Mouse (Mus musculus): ENCODE data around the gene Vamp2. TPM values are rescaled to one million over a fixed set of nuclear protein-coding genes. Genes with fewer than 3 reads are reported as not detected.

Gene Vamp2
- polyA plus RNA-seq, 1 experiment from 2014 or later = 50.6 TPM

DNA sequence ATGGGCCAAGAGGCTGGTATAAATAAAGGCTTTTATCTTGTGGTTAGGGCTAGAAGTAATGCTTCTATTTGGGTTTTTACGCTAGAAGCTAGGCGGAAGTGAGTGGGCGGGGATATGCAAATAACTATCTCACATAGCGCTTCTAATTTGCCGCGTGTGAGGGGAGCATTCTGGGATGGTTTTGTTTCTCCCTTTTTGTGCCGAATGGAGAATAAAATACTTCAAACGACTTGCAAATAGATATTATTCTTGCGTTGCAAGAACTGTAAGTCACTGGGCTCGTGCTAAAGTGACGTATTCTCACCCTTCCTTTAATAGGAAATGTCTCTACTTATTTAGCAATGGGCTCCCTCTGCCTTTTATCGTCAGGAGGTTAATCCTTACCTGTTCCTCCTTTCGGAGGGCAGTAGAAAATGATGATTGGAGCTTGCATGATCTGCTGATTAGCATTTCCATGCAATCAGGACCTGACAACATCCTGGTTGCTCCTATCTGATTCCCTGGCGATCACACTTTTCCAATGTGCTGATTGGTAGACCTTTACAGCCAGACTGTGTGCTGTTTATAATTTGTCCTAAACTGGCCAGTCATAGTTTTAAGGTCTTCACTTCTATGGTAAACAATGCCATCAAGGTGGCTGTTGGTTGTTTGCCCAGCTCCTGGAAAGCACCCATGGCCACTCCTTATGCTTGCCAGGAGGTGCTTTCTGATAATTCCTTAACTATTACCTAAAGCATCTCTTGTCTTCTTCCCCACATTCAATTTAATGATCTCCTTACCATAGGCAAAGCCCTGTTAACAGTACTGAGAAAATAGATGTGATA is 15.0 kb upstream of the Vamp2 start:
- Histone ChIP-seq H3K4me1 (ENCODE audit: insufficient read depth, low read depth, low read length) (peaks cover 12% of the 10 kb centered on the region), H3K27me3 (replicated peaks; ENCODE audit: insufficient read depth, low read length) (no peaks in the 10 kb centered on the region), H3K9ac (replicated peaks; ENCODE audit: low read depth) (peak overlapping the region; percentile 66), H3K9me3 (ENCODE audit: low read length) (no peaks in the 10 kb centered on the region), H3K4me3 (ENCODE audit: low read depth, low read length) (peak overlapping the region; percentile 19), H3K4me2 (replicated peaks; ENCODE audit: low read depth, low read length) (peak overlapping the region; percentile 36), H3K27ac (ENCODE audit: low read length) (peak overlapping the region; percentile 92), H3K36me3 (ENCODE audit: insufficient read depth, low read length) (no peaks in the 10 kb centered on the region)
- ATAC-seq (peak; percentile 67), DNase-seq (ENCODE audit: low spot score) (peak; percentile 95)
- peak; percentile 87 for TF ChIP-seq EP300 (IDR thresholded peaks at IDR 0.05)
- TF ChIP-seq CTCF (IDR thresholded peaks at IDR 0.05) = peak; percentile 35
- 0% methylated on average over 14 of the region's 14 CpGs for WGBS

DNA sequence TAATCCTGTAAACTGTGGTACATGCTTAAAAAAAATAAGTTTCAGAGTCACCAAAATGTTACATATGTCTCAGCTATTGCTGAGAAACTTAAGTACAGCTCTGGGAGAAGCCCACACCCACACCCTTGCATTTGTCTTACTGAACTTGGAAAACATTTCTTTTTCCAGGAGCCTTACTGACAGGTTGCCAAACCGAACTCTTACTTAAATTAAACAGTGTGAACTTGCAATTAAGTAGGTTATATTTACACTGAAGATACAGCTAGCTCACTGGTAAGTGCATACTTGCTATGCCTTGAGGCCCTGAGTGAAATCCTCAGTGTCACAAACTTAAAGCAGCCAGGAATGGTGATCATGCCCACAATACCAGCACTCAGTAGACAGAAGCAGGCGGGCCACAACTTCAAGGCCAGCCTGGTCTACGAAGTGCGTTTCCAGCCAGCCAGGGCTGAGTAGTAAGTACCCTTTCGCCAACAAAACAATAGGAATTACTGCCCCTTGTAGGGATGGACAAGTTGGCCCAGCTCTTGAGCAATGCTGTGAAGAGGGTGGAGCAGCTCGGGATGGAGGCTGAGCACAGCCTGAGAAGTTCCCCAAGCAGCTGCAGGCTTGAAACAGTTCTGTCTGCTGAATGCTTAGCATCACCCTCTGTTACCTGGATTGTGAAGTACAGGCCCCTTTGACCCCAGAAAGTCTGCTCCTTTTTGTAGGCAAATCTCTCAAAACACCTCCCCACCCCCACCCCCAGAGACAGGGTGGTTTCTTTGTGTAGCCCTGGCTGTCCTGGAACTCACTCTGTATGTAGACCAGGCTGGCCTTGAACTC is 14.1 kb upstream of the Vamp2 start:
- 31% methylated on average over 6 of the region's 6 CpGs for WGBS
- no peaks in the 10 kb centered on the region for H3K27me3 ChIP-seq (replicated peaks; ENCODE audit: insufficient read depth, low read length)
- no peak overlapping the region for H3K4me3 ChIP-seq (ENCODE audit: low read depth, low read length)
- peak overlapping the region; percentile 66; the same call in 1 of the 2 replicates for H3K9ac ChIP-seq (replicated peaks; ENCODE audit: low read depth)
- no peak overlapping the region for H3K4me2 ChIP-seq (replicated peaks; ENCODE audit: low read depth, low read length)
- TF ChIP-seq EP300 (IDR thresholded peaks at IDR 0.05) (no peak), CTCF (IDR thresholded peaks at IDR 0.05) (no peak)
- no peaks in the 10 kb centered on the region for H3K9me3 ChIP-seq (ENCODE audit: low read length)
- H3K36me3 ChIP-seq (ENCODE audit: insufficient read depth, low read length) = no peaks in the 10 kb centered on the region
- DNase-seq (ENCODE audit: low spot score) (peak; percentile 34), ATAC-seq (no peak)
- peak overlapping the region; percentile 92 for H3K27ac ChIP-seq (ENCODE audit: low read length)
- H3K4me1 ChIP-seq (ENCODE audit: insufficient read depth, low read depth, low read length) = peaks cover 12% of the 10 kb centered on the region

DNA sequence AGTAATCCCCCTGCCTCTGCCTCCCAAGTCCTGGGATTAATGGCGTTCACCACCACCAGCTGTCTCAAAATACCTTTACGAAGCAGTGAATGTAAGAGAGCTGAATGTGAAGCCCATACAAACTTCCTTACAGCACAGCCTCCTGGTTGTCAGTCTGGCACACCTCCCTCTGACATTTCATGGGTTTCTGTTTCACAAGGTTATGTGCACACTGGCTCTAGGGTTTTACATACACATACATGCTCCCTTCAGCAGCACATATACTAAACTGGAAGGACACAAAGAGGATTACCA is 13.6 kb upstream of the Vamp2 start:
- WGBS = 51% methylated on average over 2 of the region's 2 CpGs
- no peak overlapping the region for H3K4me3 ChIP-seq (ENCODE audit: low read depth, low read length)
- H3K9me3 ChIP-seq (ENCODE audit: low read length) = no peaks in the 10 kb centered on the region
- no peaks in the 10 kb centered on the region for H3K27me3 ChIP-seq (replicated peaks; ENCODE audit: insufficient read depth, low read length)
- H3K27ac ChIP-seq (ENCODE audit: low read length) = no peak overlapping the region; the same call in 1 of the 2 replicates
- ATAC-seq = no peak
- H3K36me3 ChIP-seq (ENCODE audit: insufficient read depth, low read length) = no peaks in the 10 kb centered on the region
- peak; percentile 4 for DNase-seq (ENCODE audit: low spot score)
- H3K4me1 ChIP-seq (ENCODE audit: insufficient read depth, low read depth, low read length) = peaks cover 12% of the 10 kb centered on the region
- TF ChIP-seq EP300 (IDR thresholded peaks at IDR 0.05) (no peak), CTCF (IDR thresholded peaks at IDR 0.05) (no peak)
- H3K4me2 ChIP-seq (replicated peaks; ENCODE audit: low read depth, low read length) = no peak overlapping the region
- no peak overlapping the region for H3K9ac ChIP-seq (replicated peaks; ENCODE audit: low read depth)

DNA sequence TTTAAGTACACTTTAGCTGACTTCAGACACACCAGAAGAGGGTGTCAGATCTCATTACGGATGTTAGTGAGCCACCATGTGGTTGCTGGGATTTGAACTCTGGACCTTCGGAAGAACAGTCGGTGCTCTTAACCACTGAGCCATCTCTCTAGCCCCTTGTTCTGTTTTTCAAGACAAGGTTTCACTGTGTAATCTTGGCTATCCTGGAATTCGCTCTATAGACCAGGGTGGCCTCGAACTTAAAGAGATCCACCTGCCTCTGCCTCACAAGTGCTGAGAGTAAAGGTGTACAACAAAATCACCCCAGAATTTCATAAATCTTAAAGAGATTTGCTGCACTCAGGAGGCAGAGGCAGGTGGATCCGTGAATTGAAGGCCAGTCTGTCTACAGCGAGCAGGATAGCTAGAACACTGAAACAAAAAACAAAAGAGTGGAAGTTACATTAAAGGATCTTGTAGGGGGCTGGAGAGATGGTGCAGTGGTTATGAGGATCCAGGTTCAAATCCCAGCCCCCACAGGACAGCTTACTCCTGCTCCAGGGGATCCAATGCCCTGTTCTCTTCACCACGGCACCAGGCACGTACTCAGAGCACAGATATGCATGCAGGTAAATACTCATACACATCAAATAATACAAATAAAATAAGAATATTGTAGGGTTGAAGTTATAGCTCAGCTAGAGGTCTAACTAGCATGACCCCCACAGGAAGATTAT is 12.4 kb upstream of the Vamp2 start:
- no peak for TF ChIP-seq EP300 (IDR thresholded peaks at IDR 0.05)
- no peak for TF ChIP-seq CTCF (IDR thresholded peaks at IDR 0.05)
- DNase-seq (ENCODE audit: low spot score) = peak; percentile 3

DNA sequence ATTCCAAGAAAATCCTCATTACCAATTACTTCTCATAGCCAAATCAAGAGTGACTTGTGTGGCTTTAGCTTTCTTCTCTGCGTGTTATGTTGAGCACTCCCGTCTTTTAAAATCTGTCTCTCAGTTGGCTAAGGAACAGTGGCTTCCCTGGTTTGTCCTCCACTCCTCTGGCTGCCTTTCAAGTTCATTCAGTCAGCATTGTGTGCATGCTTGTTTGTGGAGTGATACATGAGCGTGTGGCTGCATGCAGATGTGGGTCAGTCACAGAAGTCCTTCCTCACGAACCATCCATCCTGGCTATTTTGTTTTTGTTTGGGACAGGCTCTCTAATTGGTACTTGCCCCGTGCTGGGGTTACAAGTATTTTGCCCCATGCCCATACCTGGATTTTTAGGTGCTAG is 11.7 kb upstream of the Vamp2 start:
- 67% methylated on average over 5 of the region's 5 CpGs for WGBS
- Histone ChIP-seq H3K36me3 (ENCODE audit: insufficient read depth, low read length) (no peaks in the 10 kb centered on the region), H3K27ac (ENCODE audit: low read length) (no peak overlapping the region), H3K9ac (replicated peaks; ENCODE audit: low read depth) (no peak overlapping the region), H3K27me3 (replicated peaks; ENCODE audit: insufficient read depth, low read length) (no peaks in the 10 kb centered on the region), H3K4me3 (ENCODE audit: low read depth, low read length) (no peak overlapping the region), H3K4me2 (replicated peaks; ENCODE audit: low read depth, low read length) (no peak overlapping the region), H3K4me1 (ENCODE audit: insufficient read depth, low read depth, low read length) (peaks cover under 1% of the 10 kb centered on the region; the same call in 1 of the 2 replicates), H3K9me3 (ENCODE audit: low read length) (no peaks in the 10 kb centered on the region)
- ATAC-seq (no peak), DNase-seq (ENCODE audit: low spot score) (no peak)
- TF ChIP-seq CTCF (IDR thresholded peaks at IDR 0.05) (no peak), EP300 (IDR thresholded peaks at IDR 0.05) (no peak)

More for the DNA sequence above, 12.4 kb upstream of the Vamp2 start:
- no peaks in the 10 kb centered on the region for H3K27me3 ChIP-seq (replicated peaks; ENCODE audit: insufficient read depth, low read length)
- H3K4me1 ChIP-seq (ENCODE audit: insufficient read depth, low read depth, low read length) = peaks cover 7% of the 10 kb centered on the region; the same call in 1 of the 2 replicates
- no peak overlapping the region for H3K4me3 ChIP-seq (ENCODE audit: low read depth, low read length)
- H3K27ac ChIP-seq (ENCODE audit: low read length) = no peak overlapping the region
- H3K4me2 ChIP-seq (replicated peaks; ENCODE audit: low read depth, low read length) = no peak overlapping the region
- ATAC-seq = no peak
- H3K9ac ChIP-seq (replicated peaks; ENCODE audit: low read depth) = no peak overlapping the region
- H3K36me3 ChIP-seq (ENCODE audit: insufficient read depth, low read length) = no peaks in the 10 kb centered on the region
- 55% methylated on average over 8 of the region's 9 CpGs for WGBS
- no peaks in the 10 kb centered on the region for H3K9me3 ChIP-seq (ENCODE audit: low read length)

DNA sequence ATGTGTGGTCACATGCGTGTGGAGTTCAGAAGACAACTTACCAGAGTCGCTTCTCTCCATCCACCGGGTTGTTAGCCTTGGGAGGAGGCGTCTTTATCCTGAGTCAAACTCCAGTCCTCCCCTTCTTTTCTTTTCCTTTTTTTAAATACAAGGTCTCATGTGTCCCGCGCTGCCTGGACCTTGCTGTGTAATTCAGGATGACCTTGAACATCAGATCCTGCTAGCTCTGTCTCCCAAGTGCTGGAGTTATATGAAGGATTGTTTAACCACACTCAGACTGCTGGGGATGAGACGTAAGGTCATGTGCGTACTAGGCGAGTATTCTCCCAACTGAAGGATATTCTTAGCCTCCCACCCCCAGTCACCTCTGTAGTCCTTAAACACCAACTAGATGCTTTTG is 11.0 kb upstream of the Vamp2 start:
- H3K27ac ChIP-seq (ENCODE audit: low read length) = no peak overlapping the region
- H3K4me1 ChIP-seq (ENCODE audit: insufficient read depth, low read depth, low read length) = no peaks in the 10 kb centered on the region
- TF ChIP-seq CTCF (IDR thresholded peaks at IDR 0.05) (no peak), EP300 (IDR thresholded peaks at IDR 0.05) (no peak)
- no peaks in the 10 kb centered on the region for H3K36me3 ChIP-seq (ENCODE audit: insufficient read depth, low read length)
- H3K4me2 ChIP-seq (replicated peaks; ENCODE audit: low read depth, low read length) = no peak overlapping the region
- no peak overlapping the region for H3K4me3 ChIP-seq (ENCODE audit: low read depth, low read length)
- 77% methylated on average over 9 of the region's 9 CpGs for WGBS
- no peaks in the 10 kb centered on the region for H3K9me3 ChIP-seq (ENCODE audit: low read length)
- no peaks in the 10 kb centered on the region for H3K27me3 ChIP-seq (replicated peaks; ENCODE audit: insufficient read depth, low read length)
- no peak for ATAC-seq
- H3K9ac ChIP-seq (replicated peaks; ENCODE audit: low read depth) = no peak overlapping the region
- no peak for DNase-seq (ENCODE audit: low spot score)
